Mouse (Mus musculus) urinary bladder, postnatal 36 days (tissue): ENCODE data around the gene Rnf187.

Source experiments
- DNase-seq, 2 experiments: peaks; one replicate each; pipeline ENCODE4 v3.0.0; 2022; ENCODE audit warnings: low spot score in 2 of 2, mixed read lengths in 1 of 2

Gene Rnf187

DNA sequence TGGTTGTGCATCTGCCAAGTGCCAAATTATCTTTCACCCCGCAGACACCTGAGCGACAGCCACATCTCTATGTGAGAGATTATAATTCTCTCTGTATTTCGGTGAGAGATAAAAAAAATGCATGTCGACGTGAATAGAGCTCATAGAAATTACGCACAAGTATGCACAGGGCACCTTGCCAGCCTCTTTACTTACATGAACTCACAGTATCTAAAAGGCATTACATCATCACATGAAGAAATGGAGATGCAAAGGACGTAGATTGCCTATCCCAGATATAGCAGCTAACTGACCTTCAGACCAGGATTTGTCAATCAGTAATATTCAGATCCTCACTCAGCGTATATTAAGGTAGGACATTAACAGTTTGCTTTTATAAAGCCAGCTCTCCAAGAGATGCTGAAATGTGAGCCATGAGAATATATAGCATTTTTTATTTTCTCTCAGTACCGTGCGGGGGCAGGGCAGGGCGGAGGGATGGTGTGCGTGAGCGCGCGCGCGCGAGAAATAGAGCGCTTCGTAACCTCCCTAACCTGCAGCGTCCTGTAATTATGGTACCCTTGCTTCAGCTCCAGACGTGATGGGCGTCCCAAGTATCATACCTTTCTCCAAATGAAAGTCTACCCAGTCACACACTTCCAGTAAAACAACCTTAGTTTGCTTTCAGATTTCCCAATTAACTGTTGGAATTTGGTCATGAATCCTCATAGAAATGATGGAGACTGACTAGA, 9.2 kb upstream of the Rnf187 start:
- DNase-seq = no peak

- DNase-seq = no peak
Observed at GRCm38 (mm10) chr11:58947306-58947705, 8.6 kb upstream of the Rnf187 start.

DNA sequence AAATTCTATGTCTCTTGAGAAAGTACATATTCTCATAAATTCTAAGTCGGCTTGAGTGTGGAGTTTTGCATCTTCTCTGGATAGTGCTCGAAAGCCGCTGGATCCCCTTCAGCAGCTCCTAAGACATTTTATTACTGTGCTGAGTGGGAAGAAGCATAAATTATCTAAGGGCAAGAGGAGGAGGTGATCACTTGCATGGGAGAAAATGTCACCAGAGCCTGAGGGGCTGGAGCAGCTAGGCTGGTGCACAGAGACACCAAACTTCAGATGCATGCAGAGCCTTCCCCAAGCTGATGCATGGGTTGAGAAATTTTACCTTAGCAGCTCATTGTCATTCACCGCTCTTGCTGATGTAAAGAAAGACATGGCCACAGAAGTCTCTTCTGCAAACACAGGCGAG, 5.4 kb upstream of the Rnf187 start:
- no peak for DNase-seq

- DNase-seq = no peak
Observed at GRCm38 (mm10) chr11:58939088-58939439, 348 bp upstream of the Rnf187 start.

DNA sequence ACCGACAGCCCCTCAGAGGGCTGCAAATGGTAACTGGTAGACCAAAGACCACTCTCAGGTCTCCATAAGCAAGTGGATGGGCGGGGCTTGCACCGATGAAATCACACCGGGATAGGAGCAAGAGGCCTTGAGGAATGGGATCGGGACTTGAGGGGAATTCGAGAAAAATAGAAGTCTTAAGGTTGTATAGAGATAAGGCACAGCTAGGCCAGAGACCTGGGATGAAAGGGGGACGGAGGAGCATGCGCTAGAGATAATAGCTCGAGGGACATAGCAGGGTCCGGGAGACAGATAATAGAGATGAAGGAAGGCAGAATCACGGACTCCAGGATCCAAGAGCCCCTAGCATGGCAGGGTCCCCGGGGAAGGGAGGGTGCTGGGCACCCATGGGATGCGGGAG, 807 bp downstream of the Rnf187 start:
- DNase-seq = no peak

DNA sequence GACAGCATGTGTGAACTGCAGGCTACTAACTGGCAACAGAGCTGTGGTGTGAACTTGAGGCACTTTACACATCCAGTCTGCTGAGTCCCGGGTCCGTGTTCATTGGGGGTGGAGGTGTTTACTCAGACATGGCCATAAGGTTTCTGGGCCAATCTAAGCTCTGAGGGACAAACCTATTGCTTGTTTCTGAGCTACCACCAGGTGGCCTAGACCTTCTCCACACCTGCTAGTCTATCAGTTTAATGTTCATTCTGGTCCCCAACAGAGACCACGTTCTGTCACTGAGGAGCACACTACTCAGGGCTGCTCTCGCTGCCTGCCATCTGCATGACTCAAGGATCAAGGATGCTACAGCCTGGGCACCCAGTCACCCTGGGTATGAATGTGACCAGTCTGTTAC, 7.1 kb downstream of the Rnf187 start:
- no peak for DNase-seq

DNA sequence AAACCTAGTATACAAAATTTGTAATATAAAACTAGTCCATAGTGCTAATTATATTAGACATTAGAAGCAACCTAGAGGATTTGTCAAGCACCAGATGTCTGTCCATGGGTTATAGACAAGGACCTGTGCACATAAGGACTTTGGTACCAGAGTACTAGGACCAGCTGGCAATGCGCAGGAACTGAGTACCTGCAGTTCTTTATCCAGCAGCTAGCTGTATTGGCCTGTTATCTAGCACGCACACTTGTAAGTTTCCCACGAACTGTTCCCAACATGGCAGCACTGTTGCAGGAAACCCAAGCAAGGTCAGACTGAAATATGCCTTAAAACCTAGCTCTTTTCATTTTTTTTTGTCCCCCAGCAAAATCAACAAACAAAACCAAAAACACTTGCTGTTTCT, 8.5 kb downstream of the Rnf187 start:
- DNase-seq = no peak

- no peak for DNase-seq
Observed at GRCm38 (mm10) chr11:58929641-58930040, 9.1 kb downstream of the Rnf187 start.

- DNase-seq = no peak
Observed at GRCm38 (mm10) chr11:58929055-58929454, 9.7 kb downstream of the Rnf187 start.

DNA sequence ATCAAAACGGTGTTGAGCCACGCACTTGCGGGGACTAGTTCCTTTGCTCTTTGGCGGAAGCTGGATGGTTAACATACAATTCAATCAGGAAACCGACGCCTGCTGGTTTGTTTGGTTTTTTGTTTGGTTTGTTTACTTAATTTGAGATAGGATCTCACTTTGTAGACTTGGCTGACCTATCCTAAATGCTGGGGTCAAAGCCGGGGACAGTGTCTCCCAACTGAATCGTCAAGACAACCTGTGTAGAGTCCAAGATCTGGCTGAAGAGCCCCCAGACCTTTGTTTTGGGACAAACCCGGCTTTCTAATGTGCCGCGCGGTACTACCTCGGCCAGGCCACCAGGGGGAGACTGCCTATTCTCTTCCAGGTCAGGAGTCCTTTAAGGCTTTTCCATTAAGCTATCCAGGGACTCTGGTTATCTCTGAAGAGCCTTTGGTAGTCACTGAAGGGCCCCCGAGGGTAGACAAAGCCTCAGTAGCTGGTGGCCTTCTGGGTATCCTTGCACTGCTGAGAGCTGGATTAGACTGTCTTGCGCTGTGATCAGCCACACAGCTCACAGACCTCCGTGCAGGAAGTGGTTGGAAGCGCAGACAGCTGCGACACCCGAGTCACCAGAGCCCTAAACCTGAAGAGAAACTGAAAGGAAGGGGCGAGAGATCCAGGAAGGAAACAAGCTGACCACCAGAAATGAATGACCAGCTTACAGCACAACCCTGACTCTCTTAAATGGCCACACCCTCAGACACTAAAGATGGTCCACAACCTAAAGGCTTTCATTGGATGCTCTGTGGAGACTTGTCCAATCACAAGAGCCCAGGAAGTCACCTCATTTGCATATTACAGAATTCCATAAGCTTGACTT, 10.7 kb downstream of the Rnf187 start:
- DNase-seq = peak; percentile 23 to 36

GRCm38 (mm10) chr11:58927053-58927452, 11.7 kb downstream of the Rnf187 start:
- no peak for DNase-seq

- no peak for DNase-seq
Observed at GRCm38 (mm10) chr11:58926651-58927050, 12.1 kb downstream of the Rnf187 start.

DNA sequence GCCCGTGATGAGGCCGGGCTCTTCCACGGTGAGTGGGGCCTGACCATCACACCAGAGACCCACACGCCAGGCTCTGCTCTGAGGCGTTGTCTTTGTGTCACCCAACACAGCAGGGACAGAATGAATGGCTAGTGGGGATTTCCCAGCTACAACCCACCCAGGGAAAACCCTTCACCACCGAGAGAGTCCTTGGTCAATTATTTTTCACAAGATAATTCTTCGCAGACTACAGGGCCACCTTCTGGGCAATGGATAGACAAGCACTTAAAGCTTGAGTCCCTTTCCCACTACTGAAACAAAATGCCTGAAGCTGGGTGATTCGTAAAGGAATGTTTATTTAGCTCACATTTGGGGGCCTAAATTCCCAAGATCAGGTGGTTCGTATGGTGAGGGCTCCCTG, 16.3 kb downstream of the Rnf187 start:
- no peak for DNase-seq

GRCm38 (mm10) chr11:58918759-58919158, 20.0 kb downstream of the Rnf187 start:
- no peak for DNase-seq

GRCm38 (mm10) chr11:58917745-58918366, 20.9 kb downstream of the Rnf187 start, which contains the start of gene Btnl10:
TSS of gene Btnl10 (plus strand) at chr11:58917908.
- DNase-seq = no peak

GRCm38 (mm10) chr11:58916879-58917744, 21.6 kb downstream of the Rnf187 start:
- no peak for DNase-seq

- peak in 1 of 2 experiments; percentile 19 for DNase-seq
Observed at GRCm38 (mm10) chr11:58914461-58915028, 24.2 kb downstream of the Rnf187 start.

GRCm38 (mm10) chr11:58913776-58914175, 24.9 kb downstream of the Rnf187 start:
- DNase-seq = no peak

GRCm38 (mm10) chr11:58904838-58905237, 33.9 kb downstream of the Rnf187 start:
- DNase-seq = no peak

- no peak for DNase-seq
Observed at GRCm38 (mm10) chr11:58904410-58904718, 34.4 kb downstream of the Rnf187 start.
